Mouse (Mus musculus): Measurements from ENCODE around the gene Ism2.

- TF ChIP-seq POLR2A (IDR thresholded peaks at IDR 0.05; ENCODE audit: borderline replicate concordance, extremely low read depth, low read depth, low read length) = no peak
- TF ChIP-seq CTCF (IDR thresholded peaks at IDR 0.05; ENCODE audit: insufficient read depth, low read length) = no peak
These were observed 19.7 kb upstream of the Ism2 start for GRCm38 (mm10) chr12:87319229-87319628.

All from lung, adult 2 months (tissue).